Mouse (Mus musculus): Measurements from ENCODE around the gene Prlhr. TPM values are rescaled to one million over a fixed set of nuclear protein-coding genes. Genes with fewer than 3 reads are reported as not detected.
A peak's percentile ranks its signal among the peaks of the same experiment; 100 is the strongest.

Gene Prlhr
- total and polyA plus RNA-seq, 2 experiments from 2014 or later, result 0.18 to 7.3 TPM

DNA sequence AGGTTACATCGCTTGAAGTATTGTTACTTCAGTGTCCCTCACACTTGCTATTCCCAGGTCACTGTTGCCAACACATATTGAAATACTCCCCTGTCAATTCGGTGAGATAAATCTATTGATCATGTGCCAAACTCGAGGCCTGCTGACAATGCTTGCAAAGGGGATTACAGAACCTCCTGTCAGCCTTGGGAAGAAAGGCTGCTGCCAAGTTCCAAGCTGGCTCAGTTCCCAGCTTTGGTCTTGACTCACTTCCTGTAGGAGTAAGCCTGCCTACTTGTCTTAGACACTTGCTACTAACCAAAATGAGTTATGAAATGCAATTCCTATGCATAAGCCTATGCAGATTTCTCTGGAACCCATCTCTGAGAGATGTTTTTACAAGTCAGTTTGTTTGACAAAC is 4.2 kb downstream of the Prlhr start:
- no peak overlapping the region for H3K27ac ChIP-seq
- H3K9me3 ChIP-seq (ENCODE audit: low read length), result no peaks in the 10 kb centered on the region
- no peak for TF ChIP-seq CTCF (IDR thresholded peaks at IDR 0.05; ENCODE audit: low read depth)
- peaks cover 12% of the 10 kb centered on the region; the same call in 1 of the 2 replicates for H3K27me3 ChIP-seq (ENCODE audit: insufficient read depth, low read length)
- H3K36me3 ChIP-seq (ENCODE audit: insufficient read depth, low read length), result no peaks in the 10 kb centered on the region
- peaks cover 16% of the 10 kb centered on the region; the same call in 1 of the 2 replicates for H3K4me1 ChIP-seq (ENCODE audit: insufficient read depth, low read length)
- DNase-seq (ENCODE audit: low spot score) (peak; percentile 95), ATAC-seq (peak; percentile 76)
- 0 out of 2 replicates have a peak overlapping the region, but pooled peaks have one; percentile 13 for H3K4me2 ChIP-seq (ENCODE audit: low read depth, low read length)
- H3K9ac ChIP-seq (replicated peaks; ENCODE audit: low read length), result no peak overlapping the region
- 18% methylated on average over 3 of the region's 3 CpGs for WGBS
- no peak overlapping the region for H3K4me3 ChIP-seq (ENCODE audit: low read length)

DNA sequence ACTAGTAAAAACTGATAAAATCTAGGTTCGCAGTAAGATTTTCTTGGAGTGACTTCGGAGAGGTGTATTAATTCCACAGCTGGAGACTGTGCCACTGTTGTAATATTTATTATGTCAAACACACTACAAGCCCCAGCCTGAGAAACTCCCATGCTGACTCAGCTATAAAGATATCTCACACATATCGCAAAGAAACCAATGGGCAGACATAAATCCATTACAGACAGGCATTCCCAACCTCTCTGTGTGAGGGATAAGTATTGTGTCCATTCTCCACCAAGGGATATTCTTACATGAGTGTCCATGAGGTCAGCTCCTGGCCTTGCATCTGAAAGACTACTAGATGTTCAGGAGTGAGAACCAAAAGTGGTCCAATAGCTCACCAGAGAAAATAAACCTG is 4.7 kb downstream of the Prlhr start:
- Histone ChIP-seq H3K36me3 (ENCODE audit: insufficient read depth, low read length) (no peaks in the 10 kb centered on the region), H3K9ac (replicated peaks; ENCODE audit: low read length) (no peak overlapping the region), H3K27me3 (ENCODE audit: insufficient read depth, low read length) (peaks cover 7% of the 10 kb centered on the region; the same call in 1 of the 2 replicates), H3K4me3 (ENCODE audit: low read length) (no peak overlapping the region), H3K4me2 (ENCODE audit: low read depth, low read length) (0 out of 2 replicates have a peak overlapping the region, but pooled peaks have one; percentile 13), H3K9me3 (ENCODE audit: low read length) (no peaks in the 10 kb centered on the region), H3K27ac (no peak overlapping the region), H3K4me1 (ENCODE audit: insufficient read depth, low read length) (peaks cover 13% of the 10 kb centered on the region; the same call in 1 of the 2 replicates)
- TF ChIP-seq CTCF (IDR thresholded peaks at IDR 0.05; ENCODE audit: low read depth), result no peak
- 64% methylated on average over 3 of the region's 3 CpGs for WGBS
- ATAC-seq (no peak), DNase-seq (ENCODE audit: low spot score) (no peak)

DNA sequence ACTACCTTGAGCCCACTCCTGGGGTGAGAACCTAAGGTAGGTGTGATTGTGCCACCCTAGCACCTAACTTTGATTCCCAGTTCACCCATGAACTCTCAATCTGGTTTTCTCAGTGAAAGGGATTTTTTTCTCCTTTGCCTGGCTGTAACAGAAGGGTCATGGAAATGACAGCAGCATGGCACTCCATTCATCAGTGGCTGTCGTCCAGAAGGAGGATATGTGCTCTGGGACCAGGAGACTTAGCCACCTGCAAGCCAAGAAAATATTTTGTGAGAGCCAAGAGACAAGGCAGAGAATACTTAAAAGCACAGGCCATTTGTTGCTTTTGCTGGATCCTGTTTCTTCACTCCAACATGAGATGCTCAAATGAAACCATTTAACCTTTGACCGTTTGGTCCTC is 6.6 kb downstream of the Prlhr start:
- Histone ChIP-seq H3K9ac (replicated peaks; ENCODE audit: low read length) (no peak overlapping the region), H3K27me3 (ENCODE audit: insufficient read depth, low read length) (no peaks in the 10 kb centered on the region; the same call in 1 of the 2 replicates), H3K36me3 (ENCODE audit: insufficient read depth, low read length) (no peaks in the 10 kb centered on the region), H3K27ac (no peak overlapping the region), H3K9me3 (ENCODE audit: low read length) (no peaks in the 10 kb centered on the region), H3K4me1 (ENCODE audit: insufficient read depth, low read length) (0 out of 2 replicates have a peak, but pooled peaks cover 3% of the 10 kb centered on the region), H3K4me3 (ENCODE audit: low read length) (no peak overlapping the region), H3K4me2 (ENCODE audit: low read depth, low read length) (no peak overlapping the region)
- DNase-seq (ENCODE audit: low spot score), result peak; percentile 33
- TF ChIP-seq CTCF (IDR thresholded peaks at IDR 0.05; ENCODE audit: low read depth), result no peak
- ATAC-seq, result no peak
- 55% methylated on average over 2 of the region's 2 CpGs for WGBS

DNA sequence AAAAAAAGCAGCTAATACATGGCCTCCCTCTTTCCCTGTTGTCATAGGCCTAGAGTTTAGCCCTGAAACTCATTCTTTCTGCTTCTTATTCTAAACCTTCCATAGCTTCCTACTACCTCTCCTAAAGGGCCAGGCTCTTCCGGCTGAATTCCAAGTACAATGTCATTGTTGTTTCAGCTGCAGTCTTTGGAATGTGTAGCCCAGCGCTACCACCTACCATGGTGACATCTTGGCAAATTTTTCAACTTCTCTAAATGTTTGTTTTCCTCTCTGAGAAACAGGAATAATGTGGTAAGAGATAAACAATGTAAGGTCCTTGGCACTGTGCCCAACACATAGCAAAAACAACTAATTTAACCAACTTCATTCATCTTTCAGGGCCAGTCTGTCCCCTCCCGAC is 8.4 kb downstream of the Prlhr start:
- no peak for TF ChIP-seq CTCF (IDR thresholded peaks at IDR 0.05; ENCODE audit: low read depth)

DNA sequence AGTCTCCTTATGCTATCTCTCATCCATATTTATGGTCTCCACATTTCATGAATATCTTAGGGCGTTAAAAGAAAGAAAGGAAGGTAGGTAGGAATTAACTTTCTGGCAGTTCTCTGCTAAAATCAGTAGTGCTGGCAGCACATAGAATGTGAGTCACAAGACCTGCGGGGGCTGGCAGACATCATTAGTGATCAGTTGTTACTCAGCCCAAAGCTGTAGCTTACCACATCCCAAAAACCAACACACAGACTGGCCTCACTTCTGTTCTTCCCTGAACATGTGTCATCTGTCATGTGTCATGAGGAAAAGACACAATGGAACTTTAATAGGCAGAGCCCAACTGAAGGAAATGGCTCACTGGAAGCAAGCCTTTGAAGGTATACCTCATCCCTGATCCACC is 9.0 kb downstream of the Prlhr start:
- Histone ChIP-seq H3K36me3 (ENCODE audit: insufficient read depth, low read length) (no peaks in the 10 kb centered on the region), H3K4me2 (ENCODE audit: low read depth, low read length) (no peak overlapping the region), H3K9me3 (ENCODE audit: low read length) (no peaks in the 10 kb centered on the region), H3K4me1 (ENCODE audit: insufficient read depth, low read length) (0 out of 2 replicates have a peak, but pooled peaks cover 3% of the 10 kb centered on the region), H3K27me3 (ENCODE audit: insufficient read depth, low read length) (no peaks in the 10 kb centered on the region), H3K9ac (replicated peaks; ENCODE audit: low read length) (no peak overlapping the region), H3K27ac (no peak overlapping the region), H3K4me3 (ENCODE audit: low read length) (no peak overlapping the region)
- DNase-seq (ENCODE audit: low spot score) (no peak), ATAC-seq (no peak)
- WGBS, result 73% methylated on average over 2 of the region's 2 CpGs
- no peak for TF ChIP-seq CTCF (IDR thresholded peaks at IDR 0.05; ENCODE audit: low read depth)

More for the DNA sequence above, 8.4 kb downstream of the Prlhr start:
- no peaks in the 10 kb centered on the region for H3K27me3 ChIP-seq (ENCODE audit: insufficient read depth, low read length)
- H3K9ac ChIP-seq (replicated peaks; ENCODE audit: low read length), result no peak overlapping the region
- H3K9me3 ChIP-seq (ENCODE audit: low read length), result no peaks in the 10 kb centered on the region
- WGBS, result 38% methylated on average over 3 of the region's 3 CpGs
- 0 out of 2 replicates have a peak, but pooled peaks cover 3% of the 10 kb centered on the region for H3K4me1 ChIP-seq (ENCODE audit: insufficient read depth, low read length)
- no peak overlapping the region for H3K4me2 ChIP-seq (ENCODE audit: low read depth, low read length)
- DNase-seq (ENCODE audit: low spot score), result peak; percentile 3
- no peak overlapping the region for H3K4me3 ChIP-seq (ENCODE audit: low read length)
- no peaks in the 10 kb centered on the region for H3K36me3 ChIP-seq (ENCODE audit: insufficient read depth, low read length)
- ATAC-seq, result no peak
- H3K27ac ChIP-seq, result no peak overlapping the region

DNA sequence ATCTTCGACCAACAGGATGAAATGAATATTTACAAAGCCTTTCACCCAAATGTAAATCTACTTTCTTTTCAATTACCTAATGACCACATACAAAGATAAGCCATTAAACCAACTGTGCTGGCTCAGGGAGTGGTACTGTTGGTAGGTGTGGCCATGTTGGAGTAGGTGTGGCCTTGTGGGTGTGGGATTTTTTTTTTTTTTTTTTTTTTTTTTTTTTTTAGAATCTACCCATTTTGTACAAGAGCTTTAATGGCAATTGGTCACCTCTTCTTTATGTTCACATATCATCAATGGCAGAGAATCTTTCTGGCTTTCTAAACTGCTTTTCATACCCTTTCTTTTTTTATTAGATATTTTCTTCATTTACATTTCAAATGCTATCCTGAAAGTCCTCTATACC is 12.3 kb downstream of the Prlhr start:
- no peak for ATAC-seq

DNA sequence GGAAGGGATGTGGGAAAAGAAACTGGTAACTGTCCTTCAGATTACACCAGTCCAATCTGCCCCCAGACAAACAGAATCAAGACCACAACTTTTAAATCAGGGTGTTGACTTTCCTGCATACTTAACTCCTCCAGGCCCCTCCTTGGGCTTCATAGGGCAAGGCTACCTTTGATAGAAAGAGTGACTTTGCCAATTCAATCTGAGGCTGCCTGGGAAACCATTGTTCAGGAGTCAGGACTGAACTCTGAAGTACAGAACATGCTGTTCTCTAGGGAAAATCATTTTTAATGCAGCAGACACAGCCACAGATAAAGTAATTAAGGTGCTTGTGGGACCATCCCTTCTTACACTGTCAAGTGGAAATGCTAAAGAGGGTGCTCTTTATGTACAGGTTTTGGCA is 27.6 kb downstream of the Prlhr start:
- no peak overlapping the region for H3K4me3 ChIP-seq (ENCODE audit: low read length)
- no peaks in the 10 kb centered on the region for H3K4me1 ChIP-seq (ENCODE audit: insufficient read depth, low read length)
- ATAC-seq, result no peak
- no peak overlapping the region for H3K27ac ChIP-seq
- no peaks in the 10 kb centered on the region for H3K36me3 ChIP-seq (ENCODE audit: insufficient read depth, low read length)
- no peak overlapping the region for H3K9ac ChIP-seq (replicated peaks; ENCODE audit: low read length)
- H3K9me3 ChIP-seq (ENCODE audit: low read length), result no peaks in the 10 kb centered on the region
- DNase-seq (ENCODE audit: low spot score), result no peak
- H3K27me3 ChIP-seq (ENCODE audit: insufficient read depth, low read length), result no peaks in the 10 kb centered on the region
- H3K4me2 ChIP-seq (ENCODE audit: low read depth, low read length), result no peak overlapping the region
- TF ChIP-seq CTCF (IDR thresholded peaks at IDR 0.05; ENCODE audit: low read depth), result no peak

More for the DNA sequence above, 12.3 kb downstream of the Prlhr start:
- DNase-seq (ENCODE audit: low spot score), result no peak
- Histone ChIP-seq H3K27ac (no peak overlapping the region), H3K36me3 (ENCODE audit: insufficient read depth, low read length) (no peaks in the 10 kb centered on the region), H3K4me2 (ENCODE audit: low read depth, low read length) (no peak overlapping the region), H3K4me1 (ENCODE audit: insufficient read depth, low read length) (no peaks in the 10 kb centered on the region), H3K9ac (replicated peaks; ENCODE audit: low read length) (no peak overlapping the region), H3K9me3 (ENCODE audit: low read length) (no peaks in the 10 kb centered on the region), H3K27me3 (ENCODE audit: insufficient read depth, low read length) (no peaks in the 10 kb centered on the region), H3K4me3 (ENCODE audit: low read length) (no peak overlapping the region)
- no peak for TF ChIP-seq CTCF (IDR thresholded peaks at IDR 0.05; ENCODE audit: low read depth)
- 88% methylated on average over 1 of the region's 1 CpGs for WGBS
